Mouse (Mus musculus) hindbrain, postnatal 0 days (tissue): Measurements from ENCODE around the gene Tom1l1. TPM values are rescaled to one million over a fixed set of nuclear protein-coding genes. Genes with fewer than 3 reads are reported as not detected.

Experiments
- ATAC-seq: fragments of 200-750 bp; cut with Nextera tagmentation; 2 replicates; pipeline ENCODE4 v1.8.0; 2017; ENCODE audit warnings: mild to moderate bottlenecking, moderate TSS enrichment, moderate library complexity
- DNase-seq: peaks from one replicate; pipeline ENCODE4 v3.0.0-alpha.2; 2015; ENCODE audit warnings: low spot score
- H3K27ac ChIP-seq: fragments of 300-500 bp; sonication (generic); 2 replicates; pipeline ENCODE4 v1.5.1; 2014; ENCODE audit warnings: mild to moderate bottlenecking
- H3K27me3 ChIP-seq: fragments of 300-500 bp; sonication (generic); 2 replicates; pipeline ENCODE4 v1.6.1; 2014; ENCODE audit warnings: low read length, mixed read lengths; ENCODE audit not compliant: insufficient read depth
- H3K36me3 ChIP-seq: fragments of 300-500 bp; sonication (generic); 2 replicates; pipeline ENCODE4 v1.6.1; 2014; ENCODE audit warnings: low read length, mixed read lengths; ENCODE audit not compliant: insufficient read depth
- H3K4me1 ChIP-seq: fragments of 300-500 bp; sonication (generic); 2 replicates; pipeline ENCODE4 v1.6.1; 2014; ENCODE audit warnings: antibody characterized with exemption, low read length, mixed read lengths; ENCODE audit not compliant: insufficient read depth
- H3K4me2 ChIP-seq: fragments of 300-500 bp; sonication (generic); 2 replicates; pipeline ENCODE4 v1.6.1; 2014; ENCODE audit warnings: low read depth, mild to moderate bottlenecking, low read length, moderate library complexity, mixed read lengths
- H3K4me3 ChIP-seq: fragments of 300-500 bp; sonication (generic); 2 replicates; pipeline ENCODE4 v1.5.1; 2014; ENCODE audit warnings: low read length
- H3K9ac ChIP-seq: fragments of 300-500 bp; sonication (generic); replicated peaks from 2 replicates; pipeline ENCODE4 v1.6.1; 2014; ENCODE audit warnings: mild to moderate bottlenecking, low read length, moderate library complexity, mixed read lengths
- H3K9me3 ChIP-seq: fragments of 300-500 bp; sonication (generic); 2 replicates; pipeline ENCODE4 v1.6.1; 2016; ENCODE audit warnings: low read length, mixed read lengths
- CTCF ChIP-seq: IDR thresholded peaks from 2 replicates; pipeline ENCODE4 v1.5.1; 2016; ENCODE audit warnings: antibody characterized with exemption, control low read depth, low read depth
- WGBS: fragments of 180-500 bp; shearing (Covaris S2); extraction: QIAGEN DNeasy Blood & Tissue Kit; methylation state at CpG from one replicate; pipeline ENCODE4 v1.1.7; 2014; 5-methylcytosine and 5-hydroxymethylcytosine counted together
- polyA plus RNA-seq: library from polyadenylated mRNA; unstranded; fragments of >200 nt; fragmentation: Nextera tagmentation; extraction: Ambion mirVana; gene quantifications from 2 replicates; pipeline ENCODE4 v1.2.1, GENCODE M21; 2015
- total RNA-seq: library from RNA; depleted of rRNA; stranded (reverse); fragments of >200 nt; gene quantifications from 2 replicates; pipeline ENCODE4 v1.2.3, GENCODE M21; 2014

Tom1l1 gene
- total and polyA plus RNA-seq, 2 experiments from 2014 or later: 14.5 to 26.7 TPM

- Histone ChIP-seq H3K4me1 (no peaks in the 10 kb centered on the region), H3K9ac (peak overlapping the region; percentile 63; the same call in 1 of the 2 replicates), H3K36me3 (0 out of 2 replicates have a peak, but pooled peaks cover 2% of the 10 kb centered on the region), H3K4me3 (peak overlapping the region; percentile 58), H3K4me2 (peak overlapping the region; percentile 84), H3K27ac (peak overlapping the region; percentile 79; the same call in 1 of the 2 replicates), H3K27me3 (no peaks in the 10 kb centered on the region), H3K9me3 (no peaks in the 10 kb centered on the region)
- WGBS: 70% methylated on average over 13 of the region's 13 CpGs
- DNase-seq: no peak
- TF ChIP-seq CTCF: no peak
- no peak for ATAC-seq
These were observed 1.7 kb downstream of the Tom1l1 start for GRCm38 (mm10) chr11:90686287-90687025.

GRCm38 (mm10) chr11:90685196-90685595 lies 3.0 kb downstream of the Tom1l1 start:
- Histone ChIP-seq H3K27ac (no peak overlapping the region), H3K4me2 (no peak overlapping the region), H3K4me3 (no peak overlapping the region), H3K9me3 (no peaks in the 10 kb centered on the region), H3K27me3 (no peaks in the 10 kb centered on the region), H3K36me3 (0 out of 2 replicates have a peak, but pooled peaks cover 2% of the 10 kb centered on the region), H3K9ac (no peak overlapping the region), H3K4me1 (no peaks in the 10 kb centered on the region)
- 79% methylated on average over 6 of the region's 6 CpGs for WGBS
- no peak for TF ChIP-seq CTCF
- DNase-seq (no peak), ATAC-seq (no peak)

GRCm38 (mm10) chr11:90684765-90685164 lies 3.4 kb downstream of the Tom1l1 start:
- Histone ChIP-seq H3K4me1 (no peaks in the 10 kb centered on the region), H3K27ac (no peak overlapping the region), H3K27me3 (no peaks in the 10 kb centered on the region), H3K9me3 (no peaks in the 10 kb centered on the region), H3K4me2 (no peak overlapping the region), H3K4me3 (no peak overlapping the region), H3K9ac (no peak overlapping the region), H3K36me3 (0 out of 2 replicates have a peak, but pooled peaks cover 2% of the 10 kb centered on the region)
- no peak for TF ChIP-seq CTCF
- 63% methylated on average over 6 of the region's 6 CpGs for WGBS
- DNase-seq (no peak), ATAC-seq (no peak)

- Histone ChIP-seq H3K27me3 (no peaks in the 10 kb centered on the region), H3K9me3 (no peaks in the 10 kb centered on the region), H3K9ac (no peak overlapping the region), H3K27ac (no peak overlapping the region), H3K4me3 (no peak overlapping the region), H3K4me1 (no peaks in the 10 kb centered on the region), H3K36me3 (0 out of 2 replicates have a peak, but pooled peaks cover 2% of the 10 kb centered on the region), H3K4me2 (no peak overlapping the region)
- DNase-seq: no peak
- TF ChIP-seq CTCF: no peak
- ATAC-seq: no peak
These were observed 7.0 kb downstream of the Tom1l1 start for GRCm38 (mm10) chr11:90681171-90681570.

GRCm38 (mm10) chr11:90678582-90678981 lies 9.6 kb downstream of the Tom1l1 start:
- Histone ChIP-seq H3K4me2 (no peak overlapping the region), H3K4me3 (no peak overlapping the region), H3K4me1 (no peaks in the 10 kb centered on the region), H3K9me3 (no peaks in the 10 kb centered on the region), H3K9ac (no peak overlapping the region), H3K36me3 (0 out of 2 replicates have a peak, but pooled peaks cover 2% of the 10 kb centered on the region), H3K27ac (no peak overlapping the region), H3K27me3 (no peaks in the 10 kb centered on the region)
- ATAC-seq (no peak), DNase-seq (no peak)
- WGBS: 90% methylated on average over 5 of the region's 5 CpGs
- no peak for TF ChIP-seq CTCF

- no peaks in the 10 kb centered on the region for H3K27me3 ChIP-seq
- H3K27ac ChIP-seq: no peak overlapping the region
- no peak overlapping the region for H3K9ac ChIP-seq
- H3K4me3 ChIP-seq: no peak overlapping the region
- ATAC-seq (0 out of 2 replicates have a peak, but pooled peaks have one; percentile 69), DNase-seq (peak; percentile 19)
- 0 out of 2 replicates have a peak, but pooled peaks cover 2% of the 10 kb centered on the region for H3K36me3 ChIP-seq
- 57% methylated on average over 8 of the region's 8 CpGs for WGBS
- no peaks in the 10 kb centered on the region for H3K4me1 ChIP-seq
- H3K4me2 ChIP-seq: no peak overlapping the region
- TF ChIP-seq CTCF: no peak
- no peaks in the 10 kb centered on the region for H3K9me3 ChIP-seq
These were observed 10.3 kb downstream of the Tom1l1 start for GRCm38 (mm10) chr11:90677771-90678288.

GRCm38 (mm10) chr11:90677027-90677426 lies 11.1 kb downstream of the Tom1l1 start:
- 92% methylated on average over 7 of the region's 7 CpGs for WGBS
- no peak for DNase-seq
- no peak for TF ChIP-seq CTCF
- Histone ChIP-seq H3K36me3 (no peaks in the 10 kb centered on the region), H3K4me1 (no peaks in the 10 kb centered on the region), H3K27me3 (no peaks in the 10 kb centered on the region), H3K9me3 (no peaks in the 10 kb centered on the region), H3K4me3 (no peak overlapping the region), H3K4me2 (no peak overlapping the region), H3K9ac (no peak overlapping the region), H3K27ac (no peak overlapping the region)
- ATAC-seq: no peak
